Mouse (Mus musculus): ENCODE data around the gene Gm128. TPM values are rescaled to one million over a fixed set of nuclear protein-coding genes. Genes with fewer than 3 reads are reported as not detected.

Gm128 gene
- total and polyA plus RNA-seq, 3 experiments: 0.08 to 0.18 TPM; not detected in 1

GRCm38 (mm10) chr3:95228148-95228893 lies 13.1 kb downstream of the Gm128 start, which contains the start of gene Cdc42se1:
Gene Cdc42se1, plus strand, starts transcription at chr3:95228732.
- Histone ChIP-seq H3K36me3 (ENCODE audit: control insufficient read depth in 1 of 2, insufficient read depth in 2 of 2, low read length in 2 of 2) (peaks cover 17 to 37% of the 10 kb centered on the region in 2 experiments), H3K4me1 (ENCODE audit: control insufficient read depth in 1 of 2, insufficient read depth in 2 of 2, low read length in 2 of 2) (peaks cover 20 to 28% of the 10 kb centered on the region in 2 experiments), H3K27me3 (ENCODE audit: control insufficient read depth in 1 of 2, insufficient read depth in 2 of 2, low read length in 2 of 2) (no peaks in the 10 kb centered on the region)

GRCm38 (mm10) chr3:95227214-95227613 lies 14.2 kb downstream of the Gm128 start:
- H3K4me3 ChIP-seq (ENCODE audit: control insufficient read depth in 1 of 2, insufficient read depth in 1 of 2, low read depth in 2 of 2, low read length in 2 of 2): peak overlapping the region; percentile 1 to 73; a peak in 2 of 4 replicates
- no peaks in the 10 kb centered on the region for H3K27me3 ChIP-seq (ENCODE audit: control insufficient read depth in 1 of 2, insufficient read depth in 2 of 2, low read length in 2 of 2)
- no peak for TF ChIP-seq KAT2A (conservative IDR thresholded peaks at IDR 0.05; ENCODE audit: low read depth, low read length)
- peaks cover 56% of the 10 kb centered on the region for H3K79me2 ChIP-seq (ENCODE audit: control insufficient read depth, insufficient read depth, low read length, poor library complexity)
- H3K27ac ChIP-seq (ENCODE audit: control insufficient read depth, low read depth, low read length): no peak overlapping the region
- no peak for DNase-seq (ENCODE audit: low read depth, low spot score)
- H3K9ac ChIP-seq (ENCODE audit: control insufficient read depth, low read depth, low read length, poor library complexity, severe bottlenecking): peak overlapping the region; percentile 3; the same call in 1 of the 2 replicates
- H3K9me3 ChIP-seq (replicated peaks; ENCODE audit: insufficient read depth, low read length): no peaks in the 10 kb centered on the region
- H3K36me3 ChIP-seq (ENCODE audit: control insufficient read depth in 1 of 2, insufficient read depth in 2 of 2, low read length in 2 of 2): peaks cover 6 to 27% of the 10 kb centered on the region in 2 experiments
- H3K4me1 ChIP-seq (ENCODE audit: control insufficient read depth in 1 of 2, insufficient read depth in 2 of 2, low read length in 2 of 2): peaks cover 16 to 21% of the 10 kb centered on the region in 2 experiments

More at GRCm38 (mm10) chr3:95228148-95228893, 13.1 kb downstream of the Gm128 start, which contains the start of gene Cdc42se1:
- peaks cover 66% of the 10 kb centered on the region for H3K79me2 ChIP-seq (ENCODE audit: control insufficient read depth, insufficient read depth, low read length, poor library complexity)
- peak within 1 kb of the TSS; percentile 86 for H3K27ac ChIP-seq (ENCODE audit: control insufficient read depth, low read depth, low read length)
- TF ChIP-seq POLR2AphosphoS5 (IDR thresholded peaks at IDR 0.05; ENCODE audit: borderline replicate concordance, low read depth, low read length): peak; percentile 47; the same call in 1 of the 2 replicates
- TF ChIP-seq TBP (IDR thresholded peaks at IDR 0.05; ENCODE audit: low read depth, low read length): peak; percentile 83
- TF ChIP-seq UBTF (IDR thresholded peaks at IDR 0.05; ENCODE audit: borderline replicate concordance, insufficient read depth, low read depth, low read length): peak; percentile 75
- no peak for TF ChIP-seq RCOR1 (IDR thresholded peaks at IDR 0.05; ENCODE audit: low read depth, low read length)
- TF ChIP-seq USF1 (IDR thresholded peaks at IDR 0.05; ENCODE audit: low read depth, low read length): no peak
- no peak for TF ChIP-seq ZNF384 (IDR thresholded peaks at IDR 0.05; ENCODE audit: low read depth, low read length)
- TF ChIP-seq POLR2A (IDR thresholded peaks at IDR 0.05; ENCODE audit: control insufficient read depth in 1 of 2, insufficient read depth in 1 of 2, low read depth in 1 of 2, low read length in 2 of 2, poor library complexity in 1 of 2): peak in 1 of 2 experiments; percentile 99; a peak in 2 of 4 replicates
- H3K9ac ChIP-seq (ENCODE audit: control insufficient read depth, low read depth, low read length, poor library complexity, severe bottlenecking): peak within 1 kb of the TSS; percentile 81
- peak; percentile 98 for DNase-seq (ENCODE audit: low read depth, low spot score)
- no peaks in the 10 kb centered on the region for H3K9me3 ChIP-seq (replicated peaks; ENCODE audit: insufficient read depth, low read length)
- H3K4me3 ChIP-seq (ENCODE audit: control insufficient read depth in 1 of 2, insufficient read depth in 1 of 2, low read depth in 2 of 2, low read length in 2 of 2): peak within 1 kb of the TSS; percentile 66 to 73

GRCm38 (mm10) chr3:95224295-95224694 lies 17.1 kb downstream of the Gm128 start:
- Histone ChIP-seq H3K27me3 (ENCODE audit: control insufficient read depth in 1 of 2, insufficient read depth in 2 of 2, low read length in 2 of 2) (no peaks in the 10 kb centered on the region), H3K27ac (ENCODE audit: control insufficient read depth, low read depth, low read length) (no peak overlapping the region), H3K9ac (ENCODE audit: control insufficient read depth, low read depth, low read length, poor library complexity, severe bottlenecking) (no peak overlapping the region), H3K4me3 (ENCODE audit: control insufficient read depth in 1 of 2, insufficient read depth in 1 of 2, low read depth in 2 of 2, low read length in 2 of 2) (no peak overlapping the region), H3K4me1 (ENCODE audit: control insufficient read depth in 1 of 2, insufficient read depth in 2 of 2, low read length in 2 of 2) (peaks cover 0 to 4% of the 10 kb centered on the region in 2 experiments; a peak in 3 of 4 replicates), H3K79me2 (ENCODE audit: control insufficient read depth, insufficient read depth, low read length, poor library complexity) (peaks cover 28% of the 10 kb centered on the region), H3K9me3 (replicated peaks; ENCODE audit: insufficient read depth, low read length) (no peaks in the 10 kb centered on the region), H3K36me3 (ENCODE audit: control insufficient read depth in 1 of 2, insufficient read depth in 2 of 2, low read length in 2 of 2) (peaks cover 3 to 11% of the 10 kb centered on the region in 2 experiments; a peak in 3 of 4 replicates)
- no peak for DNase-seq (ENCODE audit: low read depth, low spot score)
- TF ChIP-seq ETS1 (IDR thresholded peaks at IDR 0.05; ENCODE audit: low read depth, low read length) (no peak), BHLHE40 (IDR thresholded peaks at IDR 0.05; ENCODE audit: borderline replicate concordance, low read depth, low read length) (no peak), MAZ (IDR thresholded peaks at IDR 0.05; ENCODE audit: low read depth, low read length) (no peak), NELFE (IDR thresholded peaks at IDR 0.05; ENCODE audit: low read depth, low read length) (no peak), SMC3 (IDR thresholded peaks at IDR 0.05; ENCODE audit: low read depth, low read length) (no peak), UBTF (IDR thresholded peaks at IDR 0.05; ENCODE audit: borderline replicate concordance, insufficient read depth, low read depth, low read length) (no peak), MAFK (IDR thresholded peaks at IDR 0.05; ENCODE audit: borderline replicate concordance, low read depth, low read length) (no peak), MYC (IDR thresholded peaks at IDR 0.05; ENCODE audit: low read depth, low read length) (no peak), CHD1 (IDR thresholded peaks at IDR 0.05; ENCODE audit: low read depth, low read length) (no peak), TCF12 (IDR thresholded peaks at IDR 0.05; ENCODE audit: low read depth, low read length) (no peak), POLR2A (IDR thresholded peaks at IDR 0.05; ENCODE audit: control insufficient read depth in 1 of 2, insufficient read depth in 1 of 2, low read depth in 1 of 2, low read length in 2 of 2, poor library complexity in 1 of 2) (no peak), GABPA (IDR thresholded peaks at IDR 0.05; ENCODE audit: low read depth, low read length) (no peak), CTCF (IDR thresholded peaks at IDR 0.05 in 2 of 3, conservative IDR thresholded peaks at IDR 0.05 in 1 of 3; ENCODE audit: control insufficient read depth in 1 of 3, insufficient read depth in 1 of 3, low read depth in 2 of 3, low read length in 3 of 3, poor library complexity in 1 of 3, severe bottlenecking in 1 of 3) (no peak), KAT2A (conservative IDR thresholded peaks at IDR 0.05; ENCODE audit: low read depth, low read length) (no peak), ZMIZ1 (IDR thresholded peaks at IDR 0.05; ENCODE audit: low read depth, low read length) (no peak)
